Mouse (Mus musculus): ENCODE measurements at regions not wholly inside any gene's neighbourhood (a gene's known extent, or its start where the extent isn't known, plus 50 kb on each side); places are given as distances from the start of the nearest gene placed in this dataset.

GRCm38 (mm10) chrX:155432862-155433261 is 92.3 kb upstream of the Prdx4 start:
- peak; percentile 0 for DNase-seq (ENCODE audit: low read depth)
